Mouse (Mus musculus) midbrain, embryonic 15.5 days (tissue): ENCODE measurements at regions not wholly inside any gene's neighbourhood (a gene's known extent, or its start where the extent isn't known, plus 50 kb on each side); places are given as distances from the start of the nearest gene placed in this dataset.
A peak's percentile ranks its signal among the peaks of the same experiment; 100 is the strongest.

Experiments used
- ATAC-seq: fragments of 200-750 bp; cut with Nextera tagmentation; replicated peaks from 2 replicates; pipeline ENCODE4 v1.8.0; 2017; ENCODE audit warnings: moderate TSS enrichment
- H3K27ac ChIP-seq: fragments of 300-500 bp; sonication (generic); 2 replicates; pipeline ENCODE4 v1.5.1; 2015; ENCODE audit warnings: mild to moderate bottlenecking, inconsistent platforms
- H3K27me3 ChIP-seq: fragments of 300-500 bp; sonication (generic); replicated peaks from 2 replicates; pipeline ENCODE4 v1.6.1; 2015; ENCODE audit warnings: inconsistent platforms
- H3K36me3 ChIP-seq: fragments of 300-500 bp; sonication (generic); replicated peaks from 2 replicates; pipeline ENCODE4 v1.6.1; 2015; ENCODE audit warnings: inconsistent platforms
- H3K4me1 ChIP-seq: fragments of 300-500 bp; sonication (generic); 2 replicates; pipeline ENCODE4 v1.6.1; 2015; ENCODE audit warnings: inconsistent platforms
- H3K4me2 ChIP-seq: fragments of 300-500 bp; sonication (generic); 2 replicates; pipeline ENCODE4 v1.6.1; 2015; ENCODE audit warnings: inconsistent platforms, mild to moderate bottlenecking, moderate library complexity
- H3K4me3 ChIP-seq: fragments of 300-500 bp; sonication (generic); 2 replicates; pipeline ENCODE4 v1.5.1; 2015; ENCODE audit warnings: mild to moderate bottlenecking, inconsistent platforms
- H3K9ac ChIP-seq: fragments of 300-500 bp; sonication (generic); 2 replicates; pipeline ENCODE4 v1.6.1; 2015; ENCODE audit warnings: mild to moderate bottlenecking, inconsistent platforms
- H3K9me3 ChIP-seq: fragments of 300-500 bp; sonication (generic); 2 replicates; pipeline ENCODE4 v1.6.1; 2016; ENCODE audit warnings: inconsistent platforms
- WGBS: fragments of 180-500 bp; shearing (Covaris S2); methylation state at CpG from one replicate; pipeline ENCODE4 v1.1.7; 2015; ENCODE audit warnings: mixed read lengths; 5-methylcytosine and 5-hydroxymethylcytosine counted together

DNA sequence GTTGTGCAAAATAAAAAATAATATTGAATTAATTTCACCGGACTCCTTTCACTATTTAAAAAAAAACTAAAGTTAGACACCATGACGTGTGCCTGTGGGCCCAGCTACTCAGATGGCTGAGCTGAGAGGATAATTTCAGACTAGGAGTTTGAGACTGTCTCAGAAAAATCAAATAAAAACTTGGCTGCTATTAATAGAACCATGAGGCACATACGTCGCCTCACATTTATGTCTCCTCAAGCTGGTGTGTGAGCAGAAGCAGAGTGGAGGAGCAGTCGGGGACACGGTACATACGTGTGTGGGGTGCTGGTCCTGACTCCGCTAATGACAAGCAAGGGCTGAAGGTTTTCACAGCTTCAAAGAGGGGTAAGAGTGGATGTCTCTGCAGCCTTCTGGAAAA lies 52.8 kb upstream of the Dmrtb1 start:
- Histone ChIP-seq H3K36me3 (no peaks in the 10 kb centered on the region), H3K4me3 (no peak overlapping the region), H3K9ac (no peak overlapping the region), H3K27ac (no peak overlapping the region), H3K27me3 (no peaks in the 10 kb centered on the region), H3K4me1 (peaks cover 32% of the 10 kb centered on the region), H3K4me2 (no peak overlapping the region), H3K9me3 (no peaks in the 10 kb centered on the region)
- 89% methylated on average over 8 of the region's 8 CpGs for WGBS
- no peak for ATAC-seq

- H3K36me3 ChIP-seq: no peaks in the 10 kb centered on the region
- no peak overlapping the region for H3K4me2 ChIP-seq
- H3K27ac ChIP-seq: no peak overlapping the region
- H3K9ac ChIP-seq: no peak overlapping the region
- 5% methylated on average over 6 of the region's 6 CpGs for WGBS
- H3K27me3 ChIP-seq: no peaks in the 10 kb centered on the region
- no peaks in the 10 kb centered on the region for H3K9me3 ChIP-seq
- H3K4me3 ChIP-seq: no peak overlapping the region
- ATAC-seq: peak; percentile 86
- H3K4me1 ChIP-seq: peaks cover 24% of the 10 kb centered on the region
Observed at GRCm38 (mm10) chr4:107737907-107738306, 53.9 kb upstream of the Dmrtb1 start.

- no peak overlapping the region for H3K4me2 ChIP-seq
- H3K4me1 ChIP-seq: peaks cover 15% of the 10 kb centered on the region
- H3K9me3 ChIP-seq: no peaks in the 10 kb centered on the region
- no peak for ATAC-seq
- no peak overlapping the region for H3K27ac ChIP-seq
- no peak overlapping the region for H3K4me3 ChIP-seq
- H3K9ac ChIP-seq: no peak overlapping the region
- no peaks in the 10 kb centered on the region for H3K27me3 ChIP-seq
- WGBS: 85% methylated on average over 9 of the region's 9 CpGs
- no peaks in the 10 kb centered on the region for H3K36me3 ChIP-seq
Observed at GRCm38 (mm10) chr4:107738776-107739175, 54.7 kb upstream of the Dmrtb1 start.

DNA sequence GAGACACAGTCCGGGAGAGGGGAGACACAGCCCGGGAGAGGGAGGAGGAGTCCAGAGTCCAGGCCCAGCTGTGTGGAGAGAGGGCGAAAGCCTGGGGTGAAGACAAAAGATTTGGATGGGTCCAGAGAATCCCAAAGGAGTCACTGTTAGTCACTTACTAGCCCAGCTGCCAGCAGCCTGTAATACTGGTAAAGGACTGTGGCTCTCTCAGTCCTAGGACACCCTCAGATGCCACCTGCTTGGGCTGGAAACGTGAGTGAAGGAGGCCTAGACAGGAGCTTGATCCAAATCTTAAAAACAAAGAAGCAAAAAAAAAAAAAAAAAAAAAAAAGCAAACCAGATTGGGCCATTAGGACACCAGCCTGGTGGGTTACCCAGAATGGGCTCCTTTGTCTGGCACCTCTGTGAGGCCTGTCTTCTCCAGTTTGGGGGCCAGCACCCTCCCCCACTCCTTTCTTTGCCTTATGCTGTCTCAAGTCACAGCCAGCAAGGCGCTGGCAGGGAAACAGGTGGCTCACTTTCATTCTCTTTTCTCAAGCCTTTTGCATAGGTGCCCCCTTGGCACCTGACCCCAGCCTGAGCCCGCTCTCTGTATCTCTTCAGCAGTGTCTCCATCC lies 55.9 kb upstream of the Dmrtb1 start:
- no peak for ATAC-seq
- H3K27ac ChIP-seq: no peak overlapping the region
- no peak overlapping the region for H3K4me2 ChIP-seq
- no peaks in the 10 kb centered on the region for H3K9me3 ChIP-seq
- no peak overlapping the region for H3K4me3 ChIP-seq
- H3K36me3 ChIP-seq: no peaks in the 10 kb centered on the region
- 50% methylated on average over 6 of the region's 6 CpGs for WGBS
- H3K4me1 ChIP-seq: peaks cover 15% of the 10 kb centered on the region
- H3K9ac ChIP-seq: no peak overlapping the region
- H3K27me3 ChIP-seq: no peaks in the 10 kb centered on the region

DNA sequence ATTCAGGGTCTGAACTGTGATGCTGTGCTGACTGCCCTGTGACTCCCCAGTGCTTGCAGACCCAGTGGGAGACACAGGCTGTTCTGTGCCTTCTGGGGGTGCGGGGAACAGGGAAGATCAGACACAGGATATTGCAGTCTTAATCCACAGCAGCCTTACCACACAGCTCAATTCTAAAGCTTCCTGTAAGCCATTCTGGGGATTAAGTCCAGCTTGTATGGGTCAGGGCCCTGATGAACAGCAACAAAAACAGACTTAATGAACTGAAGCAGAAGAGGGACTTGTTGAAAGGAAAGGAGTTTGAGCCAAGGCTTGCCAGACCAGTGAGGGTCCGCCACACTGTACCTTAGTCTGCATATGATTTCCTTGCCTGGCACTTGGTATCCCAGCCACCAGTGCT lies 58.4 kb upstream of the Lrp8 start:
- Histone ChIP-seq H3K27ac (no peak overlapping the region), H3K4me3 (no peak overlapping the region), H3K9me3 (no peaks in the 10 kb centered on the region), H3K36me3 (no peaks in the 10 kb centered on the region), H3K9ac (no peak overlapping the region), H3K27me3 (no peaks in the 10 kb centered on the region), H3K4me2 (no peak overlapping the region), H3K4me1 (peaks cover 23% of the 10 kb centered on the region)
- WGBS: 41% methylated on average over 2 of the region's 2 CpGs
- ATAC-seq: no peak

DNA sequence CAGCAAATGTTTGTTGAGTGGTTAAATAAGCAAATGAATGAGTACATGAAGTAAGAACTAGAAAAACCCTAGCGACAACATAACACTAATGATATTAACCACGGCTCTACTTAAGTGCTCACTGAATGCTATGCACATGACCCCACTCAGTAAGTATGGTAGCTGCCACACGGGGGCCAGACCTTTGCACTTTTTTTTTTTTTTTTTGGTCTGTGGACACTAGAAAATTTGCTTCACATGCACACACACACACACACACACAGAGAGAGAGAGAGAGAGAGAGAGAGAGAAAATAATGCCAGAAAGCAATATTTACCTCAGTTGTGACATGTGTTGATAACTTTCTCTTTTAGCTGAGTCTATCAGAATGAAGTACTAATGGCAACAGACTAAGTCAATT lies 55.7 kb upstream of the Lrp8 start:
- WGBS: 65% methylated on average over 3 of the region's 3 CpGs
- Histone ChIP-seq H3K4me1 (peaks cover 19% of the 10 kb centered on the region), H3K27me3 (no peaks in the 10 kb centered on the region), H3K9ac (no peak overlapping the region), H3K4me2 (no peak overlapping the region), H3K36me3 (no peaks in the 10 kb centered on the region), H3K27ac (no peak overlapping the region), H3K9me3 (no peaks in the 10 kb centered on the region), H3K4me3 (no peak overlapping the region)
- ATAC-seq: no peak

- no peaks in the 10 kb centered on the region for H3K36me3 ChIP-seq
- H3K9ac ChIP-seq: no peak overlapping the region
- peaks cover 21% of the 10 kb centered on the region for H3K4me1 ChIP-seq
- WGBS: 78% methylated on average over 5 of the region's 5 CpGs
- H3K9me3 ChIP-seq: no peaks in the 10 kb centered on the region
- no peak overlapping the region for H3K4me2 ChIP-seq
- no peak overlapping the region for H3K27ac ChIP-seq
- no peak overlapping the region for H3K4me3 ChIP-seq
- H3K27me3 ChIP-seq: no peaks in the 10 kb centered on the region
- ATAC-seq: no peak
Observed at GRCm38 (mm10) chr4:107746923-107747431, 55.1 kb upstream of the Lrp8 start.

DNA sequence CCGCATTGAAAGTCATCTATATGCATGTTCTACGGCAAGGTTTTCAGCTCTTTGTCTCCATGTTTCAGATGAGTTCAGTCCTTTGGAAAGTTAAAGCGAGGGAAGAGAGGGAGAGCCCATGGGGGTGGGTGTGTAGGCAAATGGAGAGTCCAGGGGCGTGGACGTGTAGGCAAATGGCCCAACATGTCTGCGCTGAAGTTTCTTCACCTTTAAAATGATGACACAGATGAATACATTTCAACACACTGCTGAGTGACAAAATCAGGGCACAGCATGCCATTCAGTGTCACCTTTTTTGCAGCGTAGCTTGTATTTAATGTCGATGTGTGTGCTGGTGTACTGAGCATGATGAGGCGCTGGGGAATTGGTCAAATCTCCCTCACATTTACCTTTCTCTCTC lies 54.6 kb upstream of the Lrp8 start:
- 80% methylated on average over 9 of the region's 9 CpGs for WGBS
- Histone ChIP-seq H3K4me1 (peaks cover 21% of the 10 kb centered on the region), H3K4me2 (no peak overlapping the region), H3K27ac (no peak overlapping the region), H3K36me3 (no peaks in the 10 kb centered on the region), H3K4me3 (no peak overlapping the region), H3K9ac (no peak overlapping the region), H3K9me3 (no peaks in the 10 kb centered on the region), H3K27me3 (no peaks in the 10 kb centered on the region)
- ATAC-seq: no peak

DNA sequence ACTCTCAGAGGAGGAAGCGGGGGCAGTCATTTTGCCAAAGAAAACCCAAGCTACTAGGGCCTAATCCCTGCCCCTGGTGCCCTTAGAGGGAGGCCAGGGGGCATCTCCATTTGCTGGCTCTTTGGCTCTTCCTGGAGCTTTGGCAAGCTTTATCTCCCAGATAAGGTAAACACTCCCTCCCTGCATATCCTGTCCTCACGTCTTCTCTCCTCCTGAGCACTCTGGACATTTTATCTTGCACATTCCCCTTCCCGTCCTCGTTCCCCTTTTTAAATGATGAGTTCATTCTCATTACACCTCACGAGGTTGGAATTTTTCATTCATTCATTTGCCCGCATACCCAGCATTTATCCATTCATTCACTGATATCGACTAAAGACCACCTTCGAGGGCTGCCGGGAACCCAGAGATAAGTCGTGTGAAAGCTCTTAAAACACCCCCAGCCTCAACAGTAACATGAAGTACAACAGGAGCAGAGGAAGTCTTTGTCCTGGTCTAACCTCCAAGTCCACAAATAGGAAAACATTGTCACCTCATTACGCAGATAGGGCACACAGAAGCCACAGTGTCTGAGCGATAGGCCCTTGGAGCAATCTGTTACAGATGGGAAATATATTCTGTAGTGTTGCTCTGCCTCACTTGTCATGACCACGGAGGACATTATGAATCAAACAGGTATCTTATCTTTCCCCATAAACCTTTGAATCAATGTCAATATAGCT lies 54.0 kb upstream of the Lrp8 start:
- Histone ChIP-seq H3K27ac (no peak overlapping the region), H3K4me1 (peaks cover 22% of the 10 kb centered on the region), H3K4me2 (no peak overlapping the region), H3K9me3 (no peaks in the 10 kb centered on the region), H3K9ac (no peak overlapping the region), H3K27me3 (no peaks in the 10 kb centered on the region), H3K36me3 (no peaks in the 10 kb centered on the region), H3K4me3 (no peak overlapping the region)
- WGBS: 82% methylated on average over 13 of the region's 13 CpGs
- ATAC-seq: no peak

DNA sequence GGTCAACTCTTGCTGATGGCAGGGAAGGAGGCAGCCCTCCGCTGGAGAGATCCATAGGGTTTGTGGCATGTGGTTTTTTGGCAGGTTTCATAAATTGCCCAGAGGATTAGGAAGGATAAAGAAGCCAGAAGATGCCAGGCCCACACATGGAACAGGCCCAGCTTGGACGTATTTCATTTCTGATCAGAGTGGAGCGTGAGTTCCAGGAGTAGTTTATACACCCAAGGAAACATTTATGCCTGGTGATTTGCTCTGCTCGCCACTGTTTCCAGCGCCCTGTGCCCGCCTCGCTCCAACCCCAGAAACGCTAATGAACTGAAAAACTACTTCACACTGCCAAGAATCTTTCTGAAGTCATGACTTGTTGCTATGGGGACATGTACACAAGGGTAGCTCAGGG lies 53.0 kb upstream of the Lrp8 start:
- Histone ChIP-seq H3K9ac (no peak overlapping the region), H3K4me2 (no peak overlapping the region), H3K27ac (no peak overlapping the region), H3K4me3 (no peak overlapping the region), H3K36me3 (no peaks in the 10 kb centered on the region), H3K9me3 (no peaks in the 10 kb centered on the region), H3K27me3 (no peaks in the 10 kb centered on the region), H3K4me1 (peaks cover 32% of the 10 kb centered on the region)
- 82% methylated on average over 8 of the region's 8 CpGs for WGBS
- ATAC-seq: no peak

DNA sequence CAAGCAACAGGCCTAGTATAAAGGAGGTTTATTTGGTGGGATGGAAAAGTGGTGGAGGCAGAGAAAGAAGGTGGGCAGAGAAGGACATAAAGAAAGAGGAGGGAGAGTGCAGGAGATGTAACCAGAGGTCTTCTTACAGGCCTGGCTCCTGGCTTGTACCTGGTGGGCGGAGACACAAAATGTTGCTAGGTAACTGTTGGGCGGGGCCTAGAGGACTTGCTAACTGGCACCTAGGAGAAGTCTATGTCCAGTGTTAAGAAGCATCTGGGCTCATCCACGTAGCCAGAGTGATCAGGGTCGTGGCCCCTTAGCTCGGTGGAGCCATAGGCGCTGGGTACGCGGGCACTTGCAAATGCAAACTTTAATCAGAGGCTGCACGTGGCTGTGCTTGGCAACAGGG lies 52.0 kb upstream of the Lrp8 start:
- no peak overlapping the region for H3K27ac ChIP-seq
- no peak for ATAC-seq
- WGBS: 63% methylated on average over 9 of the region's 9 CpGs
- no peak overlapping the region for H3K9ac ChIP-seq
- H3K4me1 ChIP-seq: peaks cover 29% of the 10 kb centered on the region
- H3K9me3 ChIP-seq: no peaks in the 10 kb centered on the region
- no peaks in the 10 kb centered on the region for H3K36me3 ChIP-seq
- no peak overlapping the region for H3K4me3 ChIP-seq
- H3K4me2 ChIP-seq: no peak overlapping the region
- H3K27me3 ChIP-seq: no peaks in the 10 kb centered on the region
